Mouse (Mus musculus): ENCODE results near the gene Lce1i. TPM values are rescaled to one million over a fixed set of nuclear protein-coding genes. Genes with fewer than 3 reads are reported as not detected.

The Lce1i gene
- polyA plus RNA-seq, 1 experiment from 2014 or later, result 7.3 TPM

Other genes starting within 250 kb of the Lce1i start
- gene 2310046K23Rik, start 244.4 kb downstream of the Lce1i start, polyA plus RNA-seq (2015; fragmentation: Nextera tagmentation; extraction: Ambion mirVana), result 5.0 and 5.6 TPM in 2 replicates
- gene Ivl, start 205.2 kb downstream of the Lce1i start, polyA plus RNA-seq (2015; fragmentation: Nextera tagmentation; extraction: Ambion mirVana), result 11.6 and 13.2 TPM in 2 replicates
- not detected in 2 replicates for gene Smcp, start 189.9 kb downstream of the Lce1i start, polyA plus RNA-seq (2015; fragmentation: Nextera tagmentation; extraction: Ambion mirVana)
- 0.89 and 1.1 TPM in 2 replicates for gene 2210017I01Rik, start 171.4 kb downstream of the Lce1i start, polyA plus RNA-seq (2015; fragmentation: Nextera tagmentation; extraction: Ambion mirVana)
- gene Lce6a, start 157.2 kb downstream of the Lce1i start, polyA plus RNA-seq (2015; fragmentation: Nextera tagmentation; extraction: Ambion mirVana), result 7.3 TPM in 2 replicates
- 6.2 and 8.1 TPM in 2 replicates for gene Lce1a1, start 130.6 kb downstream of the Lce1i start, polyA plus RNA-seq (2015; fragmentation: Nextera tagmentation; extraction: Ambion mirVana)
- 2.0 and 2.4 TPM in 2 replicates for gene Lce1b, start 122.0 kb downstream of the Lce1i start, polyA plus RNA-seq (2015; fragmentation: Nextera tagmentation; extraction: Ambion mirVana)
- gene Lce1a2, start 108.6 kb downstream of the Lce1i start, polyA plus RNA-seq (2015; fragmentation: Nextera tagmentation; extraction: Ambion mirVana), result 8.7 and 11.9 TPM in 2 replicates
- 4.5 and 8.4 TPM in 2 replicates for gene Lce1c, start 99.7 kb downstream of the Lce1i start, polyA plus RNA-seq (2015; fragmentation: Nextera tagmentation; extraction: Ambion mirVana)
- 2.1 and 3.6 TPM in 2 replicates for gene Lce1d, start 91.7 kb downstream of the Lce1i start, polyA plus RNA-seq (2015; fragmentation: Nextera tagmentation; extraction: Ambion mirVana)
- gene Lce1e, start 69.8 kb downstream of the Lce1i start, polyA plus RNA-seq (2015; fragmentation: Nextera tagmentation; extraction: Ambion mirVana), result 1.0 and 2.4 TPM in 2 replicates
- 1.5 and 3.7 TPM in 2 replicates for gene Lce1f, start 58.5 kb downstream of the Lce1i start, polyA plus RNA-seq (2015; fragmentation: Nextera tagmentation; extraction: Ambion mirVana)
- gene Gm38119, start 39.8 kb downstream of the Lce1i start, polyA plus RNA-seq (2015; fragmentation: Nextera tagmentation; extraction: Ambion mirVana), result not detected in 2 replicates
- gene Lce1g, start 26.6 kb downstream of the Lce1i start, polyA plus RNA-seq (2015; fragmentation: Nextera tagmentation; extraction: Ambion mirVana), result 0.56 and 1.8 TPM in 2 replicates
- gene Lce1h, start 13.8 kb downstream of the Lce1i start, polyA plus RNA-seq (2015; fragmentation: Nextera tagmentation; extraction: Ambion mirVana), result 1.4 and 3.7 TPM in 2 replicates
- 0.74 and 1.5 TPM in 2 replicates for gene Lce1j, start 11.6 kb upstream of the Lce1i start, polyA plus RNA-seq (2015; fragmentation: Nextera tagmentation; extraction: Ambion mirVana)
- 0.28 and 2.4 TPM in 2 replicates for gene Lce1k, start 29.0 kb upstream of the Lce1i start, polyA plus RNA-seq (2015; fragmentation: Nextera tagmentation; extraction: Ambion mirVana)
- 1.9 and 6.5 TPM in 2 replicates for gene Kprp, start 48.3 kb upstream of the Lce1i start, polyA plus RNA-seq (2015; fragmentation: Nextera tagmentation; extraction: Ambion mirVana)
- gene Lce1l, start 72.4 kb upstream of the Lce1i start, polyA plus RNA-seq (2015; fragmentation: Nextera tagmentation; extraction: Ambion mirVana), result 0.45 and 2.5 TPM in 2 replicates
- 0.25 and 0.46 TPM in 2 replicates for gene 2310050C09Rik, start 91.3 kb upstream of the Lce1i start, polyA plus RNA-seq (2015; fragmentation: Nextera tagmentation; extraction: Ambion mirVana)
- gene Lce3a, start 147.3 kb upstream of the Lce1i start, polyA plus RNA-seq (2015; fragmentation: Nextera tagmentation; extraction: Ambion mirVana), result 29.8 and 90.3 TPM in 2 replicates
- gene Lce3b, start 154.1 kb upstream of the Lce1i start, polyA plus RNA-seq (2015; fragmentation: Nextera tagmentation; extraction: Ambion mirVana), result 7.3 and 33.8 TPM in 2 replicates
- gene Lce3c, start 165.6 kb upstream of the Lce1i start, polyA plus RNA-seq (2015; fragmentation: Nextera tagmentation; extraction: Ambion mirVana), result 15.4 and 56.9 TPM in 2 replicates
- gene Lce3d, start 178.5 kb upstream of the Lce1i start, polyA plus RNA-seq (2015; fragmentation: Nextera tagmentation; extraction: Ambion mirVana), result 2.3 and 5.7 TPM in 2 replicates
- 12.5 and 39.4 TPM in 2 replicates for gene Lce3e, start 188.2 kb upstream of the Lce1i start, polyA plus RNA-seq (2015; fragmentation: Nextera tagmentation; extraction: Ambion mirVana)
- 81.7 and 147 TPM in 2 replicates for gene Lce3f, start 213.3 kb upstream of the Lce1i start, polyA plus RNA-seq (2015; fragmentation: Nextera tagmentation; extraction: Ambion mirVana)
- 71.5 and 108 TPM in 2 replicates for gene Crct1, start 236.8 kb upstream of the Lce1i start, polyA plus RNA-seq (2015; fragmentation: Nextera tagmentation; extraction: Ambion mirVana)
- 1.4 and 1.7 TPM in 2 replicates for gene Lce1m, start 240.2 kb upstream of the Lce1i start, polyA plus RNA-seq (2015; fragmentation: Nextera tagmentation; extraction: Ambion mirVana)

Data from embryonic facial prominence, embryonic 15.5 days (tissue).